Mouse (Mus musculus): ENCODE results near the gene Gm5901. TPM values are rescaled to one million over a fixed set of nuclear protein-coding genes. Genes with fewer than 3 reads are reported as not detected.

The Gm5901 gene
- total RNA-seq, 2 experiments from 2014 or later: not detected

DNA sequence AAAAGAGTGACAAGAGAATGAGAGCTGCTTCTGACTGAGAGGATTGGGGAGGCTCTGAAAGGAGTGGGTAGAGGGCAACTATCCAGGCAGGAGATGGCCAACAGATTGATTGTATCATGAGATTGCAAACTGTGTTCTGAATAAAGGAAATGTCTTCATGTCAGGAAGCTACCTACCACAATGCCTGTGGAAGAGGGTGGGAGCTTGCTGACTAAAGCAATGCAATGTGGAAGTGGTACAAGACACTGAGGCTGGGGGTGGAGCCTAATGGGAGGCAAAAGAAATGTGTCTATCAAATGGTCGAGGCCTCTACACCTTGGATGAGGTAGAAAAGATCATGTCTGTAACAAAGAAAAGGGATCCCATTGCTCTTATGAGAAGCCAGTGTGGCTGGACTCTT lies 31.5 kb downstream of the Gm5901 start:
- DNase-seq: no peak

DNA sequence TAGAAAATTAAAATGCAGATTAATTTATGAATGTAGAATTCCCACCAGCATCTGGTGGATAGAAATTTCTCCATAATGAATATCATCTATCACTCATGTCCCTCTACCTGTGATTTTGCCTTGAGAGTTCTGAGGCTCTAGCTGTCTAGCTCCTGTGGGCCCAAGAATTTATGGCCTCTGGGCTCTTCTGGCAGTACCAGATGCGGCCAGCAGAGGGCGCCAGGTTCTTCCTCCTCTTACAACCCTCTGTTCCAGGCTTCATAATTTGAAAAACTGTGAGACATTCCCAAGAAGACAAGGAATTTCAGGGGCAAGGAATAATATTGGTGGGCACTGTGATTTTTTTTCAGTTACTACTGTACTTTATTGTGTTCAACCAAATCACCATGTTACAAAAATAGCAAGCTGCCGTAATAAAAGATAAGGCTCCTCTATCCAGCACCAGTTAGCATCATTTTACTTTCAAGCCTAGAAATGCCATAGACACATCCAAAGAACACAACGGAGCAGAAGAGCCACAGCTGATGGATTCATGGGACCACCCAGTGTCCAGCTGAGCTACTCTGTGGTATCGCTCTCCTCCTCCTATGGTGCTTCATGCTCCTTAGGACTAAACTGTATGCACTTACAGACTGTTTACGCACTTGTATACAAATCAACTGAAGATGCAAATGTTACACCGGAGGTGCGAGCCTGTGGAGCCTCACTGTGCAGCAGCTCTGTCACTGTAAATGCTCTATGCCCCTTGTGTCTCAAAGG lies 37.2 kb downstream of the Gm5901 start:
- DNase-seq: peak; percentile 78

DNA sequence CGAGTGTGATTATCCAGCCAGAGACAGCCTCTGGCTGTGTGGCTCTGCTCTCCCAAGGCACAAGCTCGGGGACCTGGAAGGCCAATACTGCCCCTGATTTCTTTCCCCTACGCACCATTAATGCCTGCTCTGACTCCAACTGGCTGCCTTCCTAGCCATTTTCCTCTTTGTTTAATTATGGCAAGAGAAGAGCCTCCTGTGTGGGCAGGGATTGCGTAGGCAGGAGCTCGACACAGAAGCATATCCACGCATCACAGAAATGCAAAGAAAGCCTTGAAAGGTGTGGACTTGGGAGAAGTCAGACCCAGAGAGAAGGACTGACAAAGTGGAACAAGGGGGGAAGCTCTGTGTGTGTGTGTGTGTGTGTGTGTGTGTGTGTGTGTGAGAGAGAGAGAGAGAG lies 39.5 kb downstream of the Gm5901 start:
- DNase-seq: no peak

DNA sequence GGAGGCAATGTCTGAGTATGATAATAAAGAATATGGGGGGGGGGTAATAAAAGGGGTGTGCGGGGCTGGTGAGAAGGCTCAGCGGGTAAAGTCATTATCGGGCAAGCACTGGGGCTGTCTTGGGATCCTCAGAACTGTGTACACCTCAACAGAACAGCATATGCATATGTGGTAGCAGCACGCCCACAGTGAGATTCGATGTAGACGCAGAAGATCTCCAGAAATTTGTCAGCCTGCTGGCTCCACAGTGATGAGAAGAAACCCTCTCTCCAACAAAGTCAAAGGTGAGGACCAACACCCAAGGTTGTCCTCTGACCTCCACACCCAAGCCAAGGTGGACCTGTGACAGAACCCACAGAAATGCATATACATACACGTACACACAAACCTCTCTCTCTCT lies 41.7 kb downstream of the Gm5901 start:
- DNase-seq: no peak

DNA sequence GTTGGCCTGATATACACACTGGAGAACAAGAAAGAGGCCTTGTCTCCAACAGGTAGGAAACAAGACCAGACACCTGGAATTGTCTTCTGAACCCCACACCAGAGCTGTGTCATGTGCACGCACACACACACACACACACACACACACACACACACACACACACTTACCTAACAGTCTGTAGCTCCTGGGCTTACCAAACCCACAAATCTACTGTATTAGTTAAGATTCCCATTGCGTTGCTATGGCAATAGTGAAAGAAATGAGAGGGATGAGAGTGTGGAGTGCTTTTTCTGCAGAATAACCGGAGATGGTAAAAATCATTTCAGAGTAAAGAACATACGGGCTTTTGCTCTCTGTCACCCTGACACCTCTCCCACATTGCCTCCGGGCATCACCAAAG lies 43.3 kb downstream of the Gm5901 start:
- no peak for DNase-seq

DNA sequence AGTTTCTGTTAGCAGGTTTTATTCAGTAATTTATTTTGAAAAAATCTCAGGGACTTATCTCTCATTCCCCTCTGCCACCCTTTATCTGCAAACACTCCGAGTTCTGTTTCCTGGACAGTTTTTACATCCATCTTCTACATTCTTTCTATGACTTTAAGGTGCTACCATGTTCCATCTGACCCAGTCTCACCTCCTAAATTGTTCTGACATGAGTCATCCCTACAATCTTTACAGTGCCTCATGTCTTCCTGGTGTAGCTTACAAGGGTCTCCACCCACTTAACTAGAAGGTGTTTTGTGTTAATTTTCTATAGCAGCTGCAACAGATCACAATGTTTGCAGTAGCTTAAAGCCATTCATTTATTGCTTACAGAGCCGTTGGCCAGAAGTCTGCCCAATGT lies 46.1 kb downstream of the Gm5901 start:
- no peak for DNase-seq

DNA sequence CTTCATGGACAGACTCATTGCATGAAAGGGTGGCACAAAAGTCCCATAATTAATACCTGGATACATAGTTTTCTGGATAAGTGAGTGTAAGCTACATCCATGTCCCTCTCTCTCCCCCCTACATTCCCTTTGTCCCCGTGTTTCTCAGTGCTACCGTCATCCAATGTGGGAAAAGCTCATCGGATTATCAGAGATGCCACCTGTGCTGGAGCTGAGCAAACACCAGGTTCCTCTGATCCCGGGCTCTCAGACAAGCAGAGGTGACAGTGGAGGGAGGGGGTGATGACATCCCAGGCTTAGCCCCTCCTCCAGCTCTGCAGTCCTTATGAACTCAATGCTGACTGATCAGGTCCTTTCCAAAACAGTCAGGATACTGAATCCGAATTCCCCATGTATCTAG lies 49.5 kb downstream of the Gm5901 start:
- DNase-seq: no peak

DNA sequence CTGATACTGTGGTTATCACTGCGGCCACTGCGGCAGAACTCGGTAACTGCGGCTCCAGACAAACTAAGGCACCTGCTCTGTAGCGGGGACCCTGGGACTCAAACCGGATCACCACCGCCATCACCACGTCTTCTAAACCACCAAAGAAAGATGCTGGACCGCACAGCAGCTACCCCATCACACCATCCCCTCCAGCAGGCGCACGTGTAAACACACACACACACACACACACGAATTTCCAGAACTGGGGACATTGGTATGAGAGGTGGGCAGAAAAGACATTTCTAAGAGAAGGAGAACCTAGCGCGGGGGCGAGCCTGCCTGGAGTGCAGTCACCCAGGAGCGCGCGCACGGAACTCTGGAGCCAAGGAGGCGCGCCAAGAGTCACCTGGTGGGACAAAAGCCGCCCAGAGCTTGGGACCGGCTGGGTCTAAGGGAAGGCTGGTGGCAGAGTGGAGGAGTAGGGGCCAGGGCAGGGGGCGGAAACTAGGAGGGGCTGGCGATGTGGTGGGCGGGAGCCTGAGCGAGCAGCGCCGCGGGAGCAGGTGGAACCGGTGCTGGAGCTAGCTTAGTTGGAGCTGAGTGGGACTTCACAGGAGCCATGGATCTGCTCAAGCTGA lies 50.7 kb downstream of the Gm5901 start, which contains the start of gene Cckbr:
Gene Cckbr (plus strand): TSS at position 308 of the 620 bp plus-strand sequence.
- DNase-seq: no peak

DNA sequence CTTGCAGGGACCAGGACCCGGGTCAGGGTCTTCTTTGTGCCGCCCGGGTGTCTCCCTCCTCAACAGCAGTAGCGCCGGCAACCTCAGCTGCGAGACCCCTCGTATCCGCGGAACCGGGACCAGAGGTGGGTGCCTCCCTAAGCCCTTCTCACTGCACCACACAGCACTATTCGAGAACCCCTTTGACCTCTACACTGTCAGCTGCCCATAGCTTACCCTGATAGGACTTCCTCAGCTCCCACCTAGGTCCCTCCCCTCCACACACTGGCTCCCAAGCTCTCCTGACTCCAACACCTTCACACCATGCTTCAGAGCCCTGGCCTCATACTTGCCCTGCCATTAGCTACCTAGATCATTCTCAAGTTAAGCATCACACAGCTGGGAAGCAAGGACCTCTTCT lies 51.2 kb downstream of the Gm5901 start:
- no peak for DNase-seq

Other genes with a start within 250 kb of the Gm5901 start
- not detected for gene Olfr683, start 228.0 kb upstream of the Gm5901 start, total RNA-seq (2021)
- gene Olfr684, start 211.4 kb upstream of the Gm5901 start, total RNA-seq (2021): not detected
- not detected for gene Olfr685, start 189.0 kb upstream of the Gm5901 start, total RNA-seq (2021)
- gene Olfr686, start 167.6 kb upstream of the Gm5901 start, total RNA-seq (2021): not detected
- not detected for gene Olfr688, start 86.9 kb upstream of the Gm5901 start, total RNA-seq (2021)
- not detected for gene Olfr689, start 63.9 kb upstream of the Gm5901 start, total RNA-seq (2021)
- under 1 TPM; 0.42 to 0.51 TPM for gene Olfr690, start 40.9 kb upstream of the Gm5901 start, total RNA-seq (2021)
- gene Olfr691, start 32.8 kb upstream of the Gm5901 start, total RNA-seq (2021): under 1 TPM; 0.78 to 0.95 TPM
- not detected for gene Olfr692, start 6.8 kb upstream of the Gm5901 start, total RNA-seq (2021)
- gene Fam160a2, start 25.0 kb downstream of the Gm5901 start, total RNA-seq (2021): 10 to 100 TPM; 57.6 to 58.6 TPM
- under 1 TPM; 0.43 to 0.90 TPM for gene Cnga4, start 29.5 kb downstream of the Gm5901 start, total RNA-seq (2021)
- gene Cckbr, start 50.7 kb downstream of the Gm5901 start, total RNA-seq (2021): 1 to 10 TPM; 5.9 to 6.6 TPM
- gene Cavin3, start 107.3 kb downstream of the Gm5901 start, total RNA-seq (2021): 10 to 100 TPM; 12.7 to 13.2 TPM
- 10 to 100 TPM; 78.8 to 87.0 TPM for gene Smpd1, start 179.3 kb downstream of the Gm5901 start, total RNA-seq (2021)
- gene Apbb1, start 206.6 kb downstream of the Gm5901 start, total RNA-seq (2021): 100 to 1,000 TPM; 352 to 385 TPM
- gene Hpx, start 225.1 kb downstream of the Gm5901 start, total RNA-seq (2021): under 1 TPM in 1 of 2 experiments, not detected in 1; 0.22 TPM